Mouse (Mus musculus) brain, embryonic 14.5 days (tissue): ENCODE measurements at regions not wholly inside any gene's neighbourhood (a gene's known extent, or its start where the extent isn't known, plus 50 kb on each side); places are given as distances from the start of the nearest gene placed in this dataset.

Source experiments
- CTCF ChIP-seq: fragments of 200-500 bp; IDR thresholded peaks from 2 replicates; pipeline ENCODE4 v1.5.1; 2012; ENCODE audit warnings: inconsistent platforms, mild to moderate bottlenecking, moderate library complexity, borderline replicate concordance; ENCODE audit not compliant: insufficient read depth, insufficient read length; ENCODE audit errors: extremely low read depth
- POLR2A ChIP-seq: fragments of 200-500 bp; IDR thresholded peaks from 2 replicates; pipeline ENCODE4 v1.6.1; 2012; ENCODE audit warnings: mild to moderate bottlenecking, inconsistent platforms, borderline replicate concordance; ENCODE audit not compliant: poor library complexity, insufficient read depth, insufficient read length, severe bottlenecking; ENCODE audit errors: extremely low read depth

DNA sequence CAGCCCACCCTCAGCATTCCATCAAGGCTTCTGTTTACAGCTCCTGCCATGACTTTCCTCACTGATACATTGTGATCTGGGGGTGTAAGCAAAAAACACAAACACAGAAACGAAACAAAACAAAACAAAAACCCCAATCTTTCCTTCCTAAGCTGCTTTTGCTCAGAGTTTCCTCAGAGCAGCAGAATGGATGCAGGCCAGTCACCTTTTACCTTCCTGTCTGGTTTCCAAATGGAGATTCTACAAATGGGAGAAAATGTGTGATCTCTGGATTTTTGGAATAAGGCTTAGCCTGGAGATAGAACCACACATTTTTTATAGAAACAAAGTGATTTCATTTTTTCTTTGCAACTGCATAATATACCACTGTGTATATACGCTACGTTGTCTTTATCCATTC is 204.8 kb downstream of the Plk2 start:
- TF ChIP-seq POLR2A = no peak
- no peak for TF ChIP-seq CTCF
